Mouse (Mus musculus) liver, adult 2 months (tissue): Measurements from ENCODE around the gene Dnah5. TPM values are rescaled to one million over a fixed set of nuclear protein-coding genes. Genes with fewer than 3 reads are reported as not detected.

Experiments
- DNase-seq: peaks from one replicate; pipeline ENCODE4 v3.0.0-alpha.2; 2011; ENCODE audit warnings: low read depth, low spot score; ENCODE audit errors: extremely low read depth
- H3K27ac ChIP-seq: fragments of 200-500 bp; replicated peaks from 2 replicates; pipeline ENCODE4 v1.5.1; 2012; ENCODE audit warnings: low read depth, mild to moderate bottlenecking, control low read depth, inconsistent platforms, low read length; ENCODE audit not compliant: insufficient read depth
- H3K27me3 ChIP-seq: fragments of 200-500 bp; 2 replicates; pipeline ENCODE4 v1.6.1; 2012; ENCODE audit warnings: mild to moderate bottlenecking, moderate library complexity, low read length, inconsistent platforms; ENCODE audit not compliant: control insufficient read depth, insufficient read depth
- H3K36me3 ChIP-seq: fragments of 200-500 bp; 2 replicates; pipeline ENCODE4 v1.6.1; 2012; ENCODE audit warnings: low read length, inconsistent platforms; ENCODE audit not compliant: control insufficient read depth, insufficient read depth
- H3K4me1 ChIP-seq: fragments of 200-500 bp; 2 replicates; pipeline ENCODE4 v1.6.1; 2011; ENCODE audit warnings: low read length; ENCODE audit not compliant: control insufficient read depth, insufficient read depth
- H3K4me3 ChIP-seq: fragments of 200-500 bp; 2 replicates; pipeline ENCODE4 v1.5.1; 2011; ENCODE audit warnings: low read depth, mild to moderate bottlenecking, control low read depth, low read length, moderate library complexity; ENCODE audit not compliant: insufficient read depth
- H3K79me2 ChIP-seq: fragments of 200-500 bp; 2 replicates; pipeline ENCODE4 v1.6.1; 2012; ENCODE audit warnings: inconsistent platforms, mild to moderate bottlenecking, low read length, moderate library complexity; ENCODE audit not compliant: control insufficient read depth, insufficient read depth
- H3K9ac ChIP-seq: fragments of 200-500 bp; 2 replicates; pipeline ENCODE4 v1.6.1; 2012; ENCODE audit warnings: low read depth, mild to moderate bottlenecking, control low read depth, inconsistent platforms, low read length
- CTCF ChIP-seq: fragments of 200-500 bp; IDR thresholded peaks from 2 replicates; pipeline ENCODE4 v1.5.1; 2011; ENCODE audit warnings: low read depth, low read length, control low read depth
- POLR2A ChIP-seq: fragments of 200-500 bp; IDR thresholded peaks from 2 replicates; pipeline ENCODE4 v1.6.1; 2011; ENCODE audit warnings: low read length, control low read depth; ENCODE audit not compliant: insufficient read depth; ENCODE audit errors: extremely low read depth
- WGBS: fragments of 180-500 bp; shearing (Covaris S2); methylation state at CpG from one replicate; pipeline ENCODE4 v1.1.7; 2018; 5-methylcytosine and 5-hydroxymethylcytosine counted together
- polyA plus RNA-seq: library from polyadenylated mRNA; depleted of rRNA; stranded (reverse); fragments of >200 nt; gene quantifications from 2 replicates; pipeline ENCODE4 v1.2.3, GENCODE M21; 2012
- total RNA-seq: library from RNA; depleted of rRNA; stranded (reverse); fragments of >200 nt; gene quantifications from 2 replicates; pipeline ENCODE4 v1.2.3, GENCODE M21; 2014

The Dnah5 gene
- total and polyA plus RNA-seq, 2 experiments: 0.02 to 0.09 TPM

- no peak overlapping the region for H3K9ac ChIP-seq
- H3K27ac ChIP-seq: no peak overlapping the region
- no peaks in the 10 kb centered on the region for H3K4me1 ChIP-seq
- H3K27me3 ChIP-seq: no peaks in the 10 kb centered on the region
- H3K79me2 ChIP-seq: no peaks in the 10 kb centered on the region
- H3K36me3 ChIP-seq: no peaks in the 10 kb centered on the region
- TF ChIP-seq POLR2A (no peak), CTCF (no peak)
- no peak for DNase-seq
- H3K4me3 ChIP-seq: no peak overlapping the region
- 73% methylated on average over 4 of the region's 4 CpGs for WGBS
Measured at GRCm38 (mm10) chr15:28395481-28395880, 191.9 kb downstream of the Dnah5 start.

GRCm38 (mm10) chr15:28398472-28398871 is 194.9 kb downstream of the Dnah5 start:
- no peak overlapping the region for H3K9ac ChIP-seq
- H3K4me3 ChIP-seq: no peak overlapping the region
- H3K79me2 ChIP-seq: no peaks in the 10 kb centered on the region
- no peaks in the 10 kb centered on the region for H3K4me1 ChIP-seq
- DNase-seq: no peak
- WGBS: 80% methylated on average over 1 of the region's 1 CpGs
- TF ChIP-seq POLR2A: no peak
- TF ChIP-seq CTCF: no peak
- no peak overlapping the region for H3K27ac ChIP-seq
- no peaks in the 10 kb centered on the region for H3K36me3 ChIP-seq
- H3K27me3 ChIP-seq: no peaks in the 10 kb centered on the region

GRCm38 (mm10) chr15:28399258-28399657 is 195.7 kb downstream of the Dnah5 start:
- H3K27me3 ChIP-seq: no peaks in the 10 kb centered on the region
- H3K79me2 ChIP-seq: no peaks in the 10 kb centered on the region
- H3K36me3 ChIP-seq: no peaks in the 10 kb centered on the region

GRCm38 (mm10) chr15:28404630-28405029 is 201.1 kb downstream of the Dnah5 start:
- TF ChIP-seq POLR2A (no peak), CTCF (no peak)
- 86% methylated on average over 3 of the region's 3 CpGs for WGBS
- H3K9ac ChIP-seq: no peak overlapping the region
- H3K4me1 ChIP-seq: no peaks in the 10 kb centered on the region
- no peaks in the 10 kb centered on the region for H3K79me2 ChIP-seq
- no peaks in the 10 kb centered on the region for H3K36me3 ChIP-seq
- H3K27ac ChIP-seq: no peak overlapping the region
- H3K4me3 ChIP-seq: no peak overlapping the region
- no peak for DNase-seq
- H3K27me3 ChIP-seq: no peaks in the 10 kb centered on the region

More at GRCm38 (mm10) chr15:28399258-28399657, 195.7 kb downstream of the Dnah5 start:
- WGBS: 81% methylated on average over 8 of the region's 8 CpGs
- Histone ChIP-seq H3K27ac (no peak overlapping the region), H3K4me1 (no peaks in the 10 kb centered on the region), H3K4me3 (no peak overlapping the region), H3K9ac (no peak overlapping the region)
- no peak for TF ChIP-seq CTCF
- TF ChIP-seq POLR2A: no peak
- no peak for DNase-seq

GRCm38 (mm10) chr15:28405136-28405535 is 201.6 kb downstream of the Dnah5 start:
- H3K4me3 ChIP-seq: no peak overlapping the region
- no peaks in the 10 kb centered on the region for H3K79me2 ChIP-seq
- H3K9ac ChIP-seq: no peak overlapping the region
- no peak overlapping the region for H3K27ac ChIP-seq
- DNase-seq: peak; percentile 20
- H3K36me3 ChIP-seq: no peaks in the 10 kb centered on the region
- TF ChIP-seq POLR2A (no peak), CTCF (no peak)
- no peaks in the 10 kb centered on the region for H3K4me1 ChIP-seq
- 44% methylated on average over 2 of the region's 2 CpGs for WGBS
- H3K27me3 ChIP-seq: no peaks in the 10 kb centered on the region

GRCm38 (mm10) chr15:28439702-28440101 is 236.2 kb downstream of the Dnah5 start:
- no peak for DNase-seq
- no peaks in the 10 kb centered on the region for H3K36me3 ChIP-seq
- no peak overlapping the region for H3K27ac ChIP-seq
- no peaks in the 10 kb centered on the region for H3K27me3 ChIP-seq
- H3K4me1 ChIP-seq: no peaks in the 10 kb centered on the region
- no peak for TF ChIP-seq CTCF
- no peak for TF ChIP-seq POLR2A
- H3K79me2 ChIP-seq: no peaks in the 10 kb centered on the region
- WGBS: 81% methylated on average over 4 of the region's 4 CpGs
- H3K4me3 ChIP-seq: no peak overlapping the region
- no peak overlapping the region for H3K9ac ChIP-seq
